In the genomic region with DNA sequence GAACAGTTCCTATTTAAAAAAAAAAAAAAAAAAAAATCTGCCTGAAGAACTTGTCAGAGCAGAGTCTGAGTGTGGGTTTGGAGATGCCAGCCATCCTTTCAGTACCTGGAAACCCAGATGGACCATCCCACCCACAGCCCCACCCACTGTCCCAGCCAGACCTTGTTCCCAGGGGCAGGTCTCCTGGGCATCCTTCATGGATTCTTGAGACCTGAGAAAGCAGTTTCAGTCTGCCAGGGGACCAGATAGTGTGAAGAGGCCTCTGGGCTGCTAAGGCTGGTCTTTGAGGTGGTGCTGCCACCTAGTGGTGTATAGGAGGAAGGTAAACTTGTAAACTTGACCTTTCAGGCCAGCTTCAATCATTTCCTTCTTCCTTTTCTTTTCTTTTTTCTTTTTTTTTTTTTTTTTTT, we compare ENCODE assay signal across 9 mouse cellular contexts. TPM values are rescaled to one million over a fixed set of nuclear protein-coding genes. Genes with fewer than 3 reads are reported as not detected.
DNase-seq lines count a peak whose midpoint lies in the region; ATAC-seq and TF ChIP-seq lines count a peak whose summit lies in the region.
"Had no signal": no experiment of that assay in that cellular context is flagged by ENCODE, and none has a peak within 500 bp of the region (broad histone marks: within the 10 kb centered on the region; RNA-seq: fewer than 3 reads in every experiment).

No protein-coding gene starts in this region.

- peak; percentile 93 for DNase-seq in midbrain, embryonic 11.5 days (ENCODE audit: low spot score, missing footprints)
- DNase-seq in Patski (ENCODE audit: low read depth, low spot score), result no peak
- peak; percentile 82 for DNase-seq in heart, postnatal 0 days (ENCODE audit: low spot score)
- peak; percentile 64 for DNase-seq in left cerebral cortex, postnatal 4 days
- DNase-seq in retina, postnatal 1 day, result peak; percentile 86

- H3K27me3 ChIP-seq in midbrain, embryonic 11.5 days (ENCODE audit: control insufficient read depth, insufficient read depth, low read length), result no peaks in the 10 kb centered on the region
- H3K27me3 ChIP-seq in midbrain, embryonic 13.5 days, result no peaks in the 10 kb centered on the region
- H3K27me3 ChIP-seq in Patski, result no peaks in the 10 kb centered on the region
- no peaks in the 10 kb centered on the region for H3K27me3 ChIP-seq in heart, postnatal 0 days (ENCODE audit: control insufficient read depth, insufficient read depth, low read length)

- ATAC-seq in midbrain, embryonic 11.5 days (ENCODE audit: low FRiP score), result no peak
- no peak for ATAC-seq in midbrain, embryonic 13.5 days
- no peak for ATAC-seq in Patski
- no peak for ATAC-seq in heart, postnatal 0 days (ENCODE audit: insufficient read depth, low read depth)
- ATAC-seq in frontal cortex, adult (ENCODE audit: low TSS enrichment), result no peak

- TF ChIP-seq POLR2A in cortical plate, adult 2 months (IDR thresholded peaks at IDR 0.05; ENCODE audit: extremely low read depth, insufficient read depth, low read length), result no peak

- H3K4me3 ChIP-seq in midbrain, embryonic 11.5 days (ENCODE audit: low read depth, low read length), result no peak overlapping the region
- H3K4me3 ChIP-seq in midbrain, embryonic 13.5 days (replicated peaks), result no peak overlapping the region
- H3K4me3 ChIP-seq in cortical plate, adult 2 months (ENCODE audit: insufficient read depth, low read length), result no peak overlapping the region
- no peak overlapping the region for H3K4me3 ChIP-seq in heart, postnatal 0 days (ENCODE audit: low read depth, low read length)
- H3K4me3 ChIP-seq: heart, embryonic 13.5 days had no signal

- POLR2A ChIA-PET in Patski (lab: Charles Lee), result interaction anchor here (0.6 to 0.7 kb wide), 2 partner anchors 57 to 211 kb away, joined by 3 read pairs; no protein-coding TSS in a partner anchor

- no peak overlapping the region for H3K9ac ChIP-seq in midbrain, embryonic 11.5 days (ENCODE audit: low read length)
- no peak overlapping the region for H3K9ac ChIP-seq in midbrain, embryonic 13.5 days (replicated peaks)
- no peak overlapping the region for H3K9ac ChIP-seq in heart, postnatal 0 days (replicated peaks; ENCODE audit: low read depth, low read length)
- H3K9ac ChIP-seq: heart, embryonic 13.5 days had no signal

- H3K9me3 ChIP-seq in midbrain, embryonic 11.5 days (ENCODE audit: control insufficient read depth, low read length), result no peaks in the 10 kb centered on the region
- H3K9me3 ChIP-seq in midbrain, embryonic 13.5 days, result no peaks in the 10 kb centered on the region
- H3K9me3 ChIP-seq in heart, postnatal 0 days (replicated peaks; ENCODE audit: control insufficient read depth, low read length), result no peaks in the 10 kb centered on the region
- H3K9me3 ChIP-seq: heart, embryonic 13.5 days had no signal

- H3K27ac ChIP-seq in midbrain, embryonic 11.5 days (ENCODE audit: low read depth, low read length), result no peak overlapping the region
- no peak overlapping the region for H3K27ac ChIP-seq in midbrain, embryonic 13.5 days
- no peak overlapping the region for H3K27ac ChIP-seq in cortical plate, adult 2 months (ENCODE audit: insufficient read depth, low read length)
- H3K27ac ChIP-seq in heart, postnatal 0 days (ENCODE audit: low read depth), result no peak overlapping the region
- H3K27ac ChIP-seq: heart, embryonic 13.5 days had no signal

- no peak overlapping the region for H3K4me2 ChIP-seq in midbrain, embryonic 11.5 days
- H3K4me2 ChIP-seq in midbrain, embryonic 13.5 days (replicated peaks), result no peak overlapping the region
- H3K4me2 ChIP-seq in heart, postnatal 0 days (ENCODE audit: low read depth, low read length), result no peak overlapping the region
- H3K4me2 ChIP-seq: heart, embryonic 13.5 days had no signal

- no peaks in the 10 kb centered on the region for H3K36me3 ChIP-seq in midbrain, embryonic 11.5 days (ENCODE audit: control insufficient read depth, insufficient read depth, low read length)
- peaks cover 12% of the 10 kb centered on the region for H3K36me3 ChIP-seq in midbrain, embryonic 13.5 days
- H3K36me3 ChIP-seq in heart, postnatal 0 days (replicated peaks; ENCODE audit: control insufficient read depth, insufficient read depth, low read length), result 0 out of 2 replicates have a peak, but pooled peaks cover 5% of the 10 kb centered on the region

- in situ Hi-C loops in Patski (cut with MboI; ENCODE audit: low pct_unique_long_range_greater_than_20kb), result loop anchor here (5.0 kb wide), 2 partner anchors 52 to 102 kb away; no protein-coding TSS in a partner anchor

- peaks cover 6% of the 10 kb centered on the region for H3K4me1 ChIP-seq in midbrain, embryonic 11.5 days (ENCODE audit: control insufficient read depth, insufficient read depth, low read length)
- peaks cover 14% of the 10 kb centered on the region for H3K4me1 ChIP-seq in midbrain, embryonic 13.5 days (replicated peaks)
- H3K4me1 ChIP-seq in cortical plate, adult 2 months (ENCODE audit: control insufficient read depth, insufficient read depth, low read length), result peaks cover 4% of the 10 kb centered on the region; the same call in 1 of the 2 replicates
- no peaks in the 10 kb centered on the region for H3K4me1 ChIP-seq in heart, postnatal 0 days (ENCODE audit: control insufficient read depth, insufficient read depth)

- intact Hi-C loops in left cerebral cortex, postnatal 4 days (cut with DNase I), result loop anchor here (5.0 kb wide), 1 partner anchor 52 kb away; no protein-coding TSS in a partner anchor

- CTCF ChIA-PET in Patski (lab: Charles Lee), result interaction anchor here (0.6 to 1.5 kb wide), 4 partner anchors 46 to 80 kb away, joined by 3 to 6 read pairs (median 3); no protein-coding TSS in a partner anchor

- no peak for TF ChIP-seq EP300 in heart, postnatal 0 days (IDR thresholded peaks at IDR 0.05; ENCODE audit: low read depth)

- peak; percentile 87 for TF ChIP-seq CTCF in Patski (IDR thresholded peaks at IDR 0.05)
- TF ChIP-seq CTCF in cortical plate, adult 2 months (IDR thresholded peaks at IDR 0.05; ENCODE audit: extremely low read depth, insufficient read depth, low read length), result peak; percentile 77
- TF ChIP-seq CTCF in heart, postnatal 0 days (IDR thresholded peaks at IDR 0.05; ENCODE audit: low read depth), result peak; percentile 85

RNA-seq across cellular contexts. Expression of a gene that starts 3.8 kb away (rescaled TPM):
- 13.2 and 16.5 TPM in 2 replicates for polyA plus RNA-seq in midbrain, embryonic 11.5 days (2014; fragmentation: Nextera tagmentation; extraction: Ambion mirVana)
- 18.0 and 20.9 TPM in 2 replicates for polyA plus RNA-seq in midbrain, embryonic 13.5 days (2015; fragmentation: Nextera tagmentation; extraction: Ambion mirVana)
- polyA plus RNA-seq in Patski (2021), result 74.9 TPM
- polyA plus RNA-seq in cortical plate, adult 2 months (2012; rRNA removed), result 220 and 239 TPM in 2 replicates
- total RNA-seq in heart, postnatal 0 days (2014; rRNA removed; ENCODE audit: low replicate concordance), result 50.4 and 50.6 TPM in 2 replicates
- 6.9 and 7.8 TPM in 2 replicates for polyA plus RNA-seq in heart, postnatal 0 days (2015; fragmentation: Nextera tagmentation; extraction: Ambion mirVana)
- 100 to 1,000 TPM; 143 to 167 TPM for total RNA-seq in left cerebral cortex, postnatal 4 days (2021)

RNA-seq across cellular contexts. Expression of a gene that starts 26.8 kb away (rescaled TPM):
- 8.5 and 8.8 TPM in 2 replicates for polyA plus RNA-seq in midbrain, embryonic 11.5 days (2014; fragmentation: Nextera tagmentation; extraction: Ambion mirVana)
- polyA plus RNA-seq in midbrain, embryonic 13.5 days (2015; fragmentation: Nextera tagmentation; extraction: Ambion mirVana), result 23.4 and 27.8 TPM in 2 replicates
- polyA plus RNA-seq in Patski (2021), result 25.8 TPM
- 76.1 and 85.9 TPM in 2 replicates for polyA plus RNA-seq in cortical plate, adult 2 months (2012; rRNA removed)
- 2.1 and 2.3 TPM in 2 replicates for total RNA-seq in heart, postnatal 0 days (2014; rRNA removed; ENCODE audit: low replicate concordance)
- polyA plus RNA-seq in heart, postnatal 0 days (2015; fragmentation: Nextera tagmentation; extraction: Ambion mirVana), result 0.40 and 0.41 TPM in 2 replicates
- 10 to 100 TPM; 98.4 to 99.3 TPM for total RNA-seq in left cerebral cortex, postnatal 4 days (2021)

RNA-seq across cellular contexts. Expression of a gene that starts 40.8 kb away (rescaled TPM):
- polyA plus RNA-seq in midbrain, embryonic 11.5 days (2014; fragmentation: Nextera tagmentation; extraction: Ambion mirVana), result 2.1 and 2.3 TPM in 2 replicates
- polyA plus RNA-seq in midbrain, embryonic 13.5 days (2015; fragmentation: Nextera tagmentation; extraction: Ambion mirVana), result 6.0 and 8.7 TPM in 2 replicates
- polyA plus RNA-seq in Patski (2021), result 71.3 TPM
- 148 and 177 TPM in 2 replicates for polyA plus RNA-seq in cortical plate, adult 2 months (2012; rRNA removed)
- total RNA-seq in heart, postnatal 0 days (2014; rRNA removed; ENCODE audit: low replicate concordance), result 11.5 and 11.6 TPM in 2 replicates
- polyA plus RNA-seq in heart, postnatal 0 days (2015; fragmentation: Nextera tagmentation; extraction: Ambion mirVana), result 6.2 and 6.4 TPM in 2 replicates
- 10 to 100 TPM; 71.0 to 74.6 TPM for total RNA-seq in left cerebral cortex, postnatal 4 days (2021)
